Comparison of ENCODE assay signal across 9 mouse cellular contexts in the genomic region with DNA sequence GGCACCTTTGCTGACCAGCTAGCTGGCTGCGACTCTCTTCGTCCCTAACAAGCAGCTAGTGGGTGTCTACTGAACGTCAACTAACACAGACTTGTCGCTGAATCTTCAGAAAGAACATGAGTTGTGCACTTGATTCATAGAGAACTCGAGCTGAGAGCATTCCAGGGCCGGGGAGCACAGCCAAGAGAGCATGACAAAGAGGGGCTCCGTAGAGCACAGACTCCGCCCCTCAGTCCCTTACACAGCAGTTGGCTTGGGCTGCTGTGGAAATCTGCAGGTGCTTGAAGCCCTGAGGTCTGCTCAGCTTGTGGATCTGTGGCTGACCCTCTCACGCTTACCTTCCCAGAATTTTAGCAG. TPM values are rescaled to one million over a fixed set of nuclear protein-coding genes. Genes with fewer than 3 reads are reported as not detected.
A peak's percentile ranks its signal among the peaks of the same experiment; 100 is the strongest.
DNase-seq lines count a peak whose midpoint lies in the region; ATAC-seq lines count a peak whose summit lies in the region.
"Had no signal": no experiment of that assay in that cellular context is flagged by ENCODE, and none has a peak within 500 bp of the region (broad histone marks: within the 10 kb centered on the region; RNA-seq: fewer than 3 reads in every experiment).

No protein-coding gene starts in this region.

- peak overlapping the region; percentile 93 for H3K4me2 ChIP-seq in embryonic facial prominence, embryonic 11.5 days (ENCODE audit: low read depth, low read length)
- H3K4me2 ChIP-seq in hindbrain, embryonic 15.5 days = peak overlapping the region; percentile 82

- no peak overlapping the region for H3K27ac ChIP-seq in embryonic facial prominence, embryonic 11.5 days (replicated peaks; ENCODE audit: low read depth, low read length)
- peak overlapping the region; percentile 95 for H3K27ac ChIP-seq in hindbrain, embryonic 15.5 days (replicated peaks)

- H3K9ac ChIP-seq in embryonic facial prominence, embryonic 11.5 days (replicated peaks; ENCODE audit: low read length) = no peak overlapping the region
- peak overlapping the region; percentile 77 for H3K9ac ChIP-seq in hindbrain, embryonic 15.5 days

- DNase-seq in gastrocnemius, postnatal 10 days = peak; percentile 38
- no peak for DNase-seq in gastrocnemius, adult 8-10 months (ENCODE audit: low spot score in 2 of 2)
- DNase-seq in 3T3-L1 (ENCODE audit: low read depth, low spot score) = peak; percentile 59
- DNase-seq in embryonic facial prominence, embryonic 11.5 days (ENCODE audit: low spot score) = peak; percentile 43
- DNase-seq in natural killer cell, adult 2 months (ENCODE audit: low spot score in 2 of 2) = no peak
- DNase-seq in urinary bladder, postnatal 14 days (ENCODE audit: low spot score) = no peak

- H3K4me1 ChIP-seq in embryonic facial prominence, embryonic 11.5 days (ENCODE audit: control insufficient read depth, insufficient read depth, low read length) = peaks cover 7% of the 10 kb centered on the region
- peaks cover 37% of the 10 kb centered on the region for H3K4me1 ChIP-seq in hindbrain, embryonic 15.5 days (replicated peaks)

- no peaks in the 10 kb centered on the region for H3K36me3 ChIP-seq in embryonic facial prominence, embryonic 11.5 days (replicated peaks; ENCODE audit: control insufficient read depth, insufficient read depth, low read depth, low read length)
- no peaks in the 10 kb centered on the region for H3K36me3 ChIP-seq in hindbrain, embryonic 15.5 days
- H3K36me3 ChIP-seq: G1E had no signal

- peak overlapping the region; percentile 54 for H3K4me3 ChIP-seq in embryonic facial prominence, embryonic 11.5 days (ENCODE audit: low read depth, low read length)
- H3K4me3 ChIP-seq in hindbrain, embryonic 15.5 days = peak overlapping the region; percentile 56

- H3K9me3 ChIP-seq in embryonic facial prominence, embryonic 11.5 days (replicated peaks; ENCODE audit: control insufficient read depth, low read length) = no peaks in the 10 kb centered on the region
- no peaks in the 10 kb centered on the region for H3K9me3 ChIP-seq in hindbrain, embryonic 15.5 days

- ATAC-seq in embryonic facial prominence, embryonic 11.5 days (replicated peaks; ENCODE audit: insufficient number of reproducible peaks, low FRiP score, low TSS enrichment, low read depth) = 0 out of 2 replicates have a peak, but pooled peaks have one; percentile 0
- peak; percentile 59 for ATAC-seq in hindbrain, embryonic 15.5 days (ENCODE audit: low FRiP score, low read depth)
- peak; percentile 24; the same call in 1 of the 2 replicates for ATAC-seq in megakaryocyte progenitor cell, adult 5-6 weeks (replicated peaks; ENCODE audit: poor library complexity)

- WGBS in embryonic facial prominence, embryonic 11.5 days = 7% methylated on average over 9 of the region's 9 CpGs
- WGBS in hindbrain, embryonic 15.5 days = 2% methylated on average over 9 of the region's 9 CpGs

- H3K27me3 ChIP-seq in embryonic facial prominence, embryonic 11.5 days (ENCODE audit: control insufficient read depth, insufficient read depth, low read length) = peaks cover 37% of the 10 kb centered on the region
- no peaks in the 10 kb centered on the region for H3K27me3 ChIP-seq in hindbrain, embryonic 15.5 days

RNA-seq across cellular contexts. Expression of gene Fam20c, which starts 0.4 kb away (rescaled TPM):
- total RNA-seq in gastrocnemius, postnatal 10 days (2021) = 10 to 100 TPM; 29.2 to 41.6 TPM
- total RNA-seq in gastrocnemius, adult 8-10 months (2022) = 10 to 100 TPM; 12.8 to 30.8 (median 19.1) TPM
- polyA plus RNA-seq in embryonic facial prominence, embryonic 11.5 days (2014; fragmentation: Nextera tagmentation; extraction: Ambion mirVana) = 5.0 and 7.3 TPM in 2 replicates
- polyA plus RNA-seq in hindbrain, embryonic 15.5 days (2015; fragmentation: Nextera tagmentation; extraction: Ambion mirVana) = 57.4 and 64.9 TPM in 2 replicates
- total RNA-seq in megakaryocyte progenitor cell, adult 5-6 weeks (2015) = 2.0 and 3.4 TPM in 2 replicates
- total RNA-seq in megakaryocyte progenitor cell, adult 5-6 weeks (2017) = 2.5 and 6.3 TPM in 2 replicates
- polyA plus RNA-seq: G1E had no signal

Comparison
In these comparisons a context has a peak if more than half of its experiments do, and no peak if none do; other contexts are left out.
1. DNase-seq: peak in gastrocnemius, postnatal 10 days (single experiment), 3T3-L1 (single experiment) and embryonic facial prominence, embryonic 11.5 days (single experiment); none in gastrocnemius, adult 8-10 months (0 of 2), natural killer cell, adult 2 months (0 of 2) and urinary bladder, postnatal 14 days (single experiment).
2. ATAC-seq: peak in every context shown above with its lines; median percentile 59 in hindbrain, embryonic 15.5 days; 24 in megakaryocyte progenitor cell, adult 5-6 weeks; 0 in embryonic facial prominence, embryonic 11.5 days.